In the genomic region with DNA sequence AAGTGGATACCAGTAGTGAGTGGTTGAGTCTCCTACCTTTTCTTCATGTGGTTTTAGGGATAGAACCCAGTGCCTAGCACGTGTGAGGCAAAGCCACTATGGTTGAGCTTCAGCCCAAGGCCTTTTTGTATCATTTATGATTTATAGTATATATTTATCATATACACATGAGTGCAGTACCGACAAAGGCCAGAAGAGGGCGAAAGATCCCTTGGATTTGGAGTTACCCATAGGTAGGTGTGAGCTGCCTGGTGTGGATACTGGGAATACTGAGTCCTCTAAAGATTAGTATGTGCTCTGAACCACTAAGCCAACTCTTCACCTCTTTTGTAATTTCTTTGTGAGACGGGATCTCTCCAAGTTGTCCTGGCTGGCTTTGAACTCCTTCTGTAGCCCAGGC, we compare ENCODE assay signal across 9 mouse cellular contexts.
A peak's percentile ranks its signal among the peaks of the same experiment; 100 is the strongest.
DNase-seq lines count a peak whose midpoint lies in the region; ATAC-seq and TF ChIP-seq lines count a peak whose summit lies in the region.
"Had no signal": no experiment of that assay in that cellular context is flagged by ENCODE, and none has a peak within 500 bp of the region (broad histone marks: within the 10 kb centered on the region; RNA-seq: fewer than 3 reads in every experiment).

No protein-coding gene starts in this region.

- 23% methylated on average over 4 of the region's 4 CpGs for WGBS in heart, adult 2 months
- WGBS in midbrain, embryonic 11.5 days = 31% methylated on average over 4 of the region's 4 CpGs
- 31% methylated on average over 4 of the region's 4 CpGs for WGBS in midbrain, embryonic 13.5 days
- WGBS in liver, postnatal 0 days (ENCODE audit: insufficient replicate concordance) = 22% methylated on average over 4 of the region's 4 CpGs

- no peaks in the 10 kb centered on the region for H3K79me2 ChIP-seq in heart, adult 2 months (replicated peaks; ENCODE audit: control insufficient read depth, insufficient read depth, low read length)

- intact Hi-C loops in heart, adult 2 months (cut with DNase I) = loop anchor here (2.0 kb wide), 1 partner anchor 27 kb away; no protein-coding TSS in a partner anchor

- no peak overlapping the region for H3K27ac ChIP-seq in heart, adult 2 months
- H3K27ac ChIP-seq in midbrain, embryonic 11.5 days (ENCODE audit: low read depth, low read length) = no peak overlapping the region
- H3K27ac ChIP-seq in midbrain, embryonic 13.5 days = no peak overlapping the region
- H3K27ac ChIP-seq in liver, postnatal 0 days (ENCODE audit: low read depth) = no peak overlapping the region
- H3K27ac ChIP-seq: neural tube, embryonic 13.5 days had no signal

- no peak for TF ChIP-seq POLR2A in heart, adult 2 months (IDR thresholded peaks at IDR 0.05; ENCODE audit: insufficient read depth, low read depth, low read length)

- TF ChIP-seq EP300 in heart, adult 2 months (IDR thresholded peaks at IDR 0.05; ENCODE audit: insufficient read depth, low read depth, low read length) = no peak
- TF ChIP-seq EP300 in liver, postnatal 0 days (IDR thresholded peaks at IDR 0.05; ENCODE audit: low read depth) = no peak

- no peaks in the 10 kb centered on the region for H3K9me3 ChIP-seq in midbrain, embryonic 11.5 days (ENCODE audit: control insufficient read depth, low read length)
- H3K9me3 ChIP-seq in midbrain, embryonic 13.5 days = no peaks in the 10 kb centered on the region; the same call in 1 of the 2 replicates
- H3K9me3 ChIP-seq in liver, postnatal 0 days (ENCODE audit: low read length) = no peaks in the 10 kb centered on the region

- no peak for ATAC-seq in midbrain, embryonic 11.5 days (ENCODE audit: low FRiP score)
- no peak for ATAC-seq in midbrain, embryonic 13.5 days
- ATAC-seq in liver, postnatal 0 days = no peak

- DNase-seq in heart, adult 2 months = peak in 1 of 2 experiments; percentile 25
- DNase-seq in heart, adult 11 months = no peak
- peak; percentile 90 for DNase-seq in midbrain, embryonic 11.5 days (ENCODE audit: low spot score, missing footprints)
- DNase-seq in c-Kit-positive CD71-positive TER-119-positive erythroid progenitor cells, embryonic 14.5 days (ENCODE audit: low spot score) = peak; percentile 5
- DNase-seq in liver, postnatal 0 days = peak; percentile 18
- no peak for DNase-seq in MN1 (ENCODE audit: low spot score)
- no peak for DNase-seq in gastrocnemius, adult 8-10 months (ENCODE audit: low spot score in 2 of 2)

- H3K9ac ChIP-seq in heart, adult 2 months (ENCODE audit: low read depth, low read length) = no peak overlapping the region
- no peak overlapping the region for H3K9ac ChIP-seq in midbrain, embryonic 11.5 days (ENCODE audit: low read length)
- no peak overlapping the region for H3K9ac ChIP-seq in midbrain, embryonic 13.5 days (replicated peaks)
- no peak overlapping the region for H3K9ac ChIP-seq in liver, postnatal 0 days (replicated peaks)
- H3K9ac ChIP-seq: neural tube, embryonic 13.5 days had no signal

- H3K36me3 ChIP-seq in heart, adult 2 months (ENCODE audit: control insufficient read depth, insufficient read depth, low read length) = no peaks in the 10 kb centered on the region
- no peaks in the 10 kb centered on the region for H3K36me3 ChIP-seq in midbrain, embryonic 11.5 days (ENCODE audit: control insufficient read depth, insufficient read depth, low read length)
- H3K36me3 ChIP-seq in midbrain, embryonic 13.5 days = no peaks in the 10 kb centered on the region
- no peaks in the 10 kb centered on the region for H3K36me3 ChIP-seq in liver, postnatal 0 days (replicated peaks; ENCODE audit: insufficient read depth, low read length)
- H3K36me3 ChIP-seq: neural tube, embryonic 13.5 days had no signal

- H3K4me1 ChIP-seq in heart, adult 2 months (ENCODE audit: control insufficient read depth, insufficient read depth, low read length) = no peaks in the 10 kb centered on the region
- no peaks in the 10 kb centered on the region for H3K4me1 ChIP-seq in midbrain, embryonic 11.5 days (ENCODE audit: control insufficient read depth, insufficient read depth, low read length)
- no peaks in the 10 kb centered on the region for H3K4me1 ChIP-seq in midbrain, embryonic 13.5 days (replicated peaks)
- no peaks in the 10 kb centered on the region for H3K4me1 ChIP-seq in liver, postnatal 0 days (ENCODE audit: insufficient read depth)
- H3K4me1 ChIP-seq: neural tube, embryonic 13.5 days had no signal

- no peaks in the 10 kb centered on the region for H3K27me3 ChIP-seq in heart, adult 2 months (ENCODE audit: control insufficient read depth, insufficient read depth, low read length)
- no peaks in the 10 kb centered on the region for H3K27me3 ChIP-seq in midbrain, embryonic 11.5 days (ENCODE audit: control insufficient read depth, insufficient read depth, low read length)
- no peaks in the 10 kb centered on the region for H3K27me3 ChIP-seq in midbrain, embryonic 13.5 days
- no peaks in the 10 kb centered on the region for H3K27me3 ChIP-seq in liver, postnatal 0 days (ENCODE audit: insufficient read depth, low read length)
- H3K27me3 ChIP-seq: neural tube, embryonic 13.5 days had no signal

- H3K4me2 ChIP-seq in midbrain, embryonic 11.5 days = no peak overlapping the region
- H3K4me2 ChIP-seq in midbrain, embryonic 13.5 days (replicated peaks) = no peak overlapping the region
- no peak overlapping the region for H3K4me2 ChIP-seq in liver, postnatal 0 days (ENCODE audit: low read depth, low read length)
- H3K4me2 ChIP-seq: neural tube, embryonic 13.5 days had no signal

- peak; percentile 70 for TF ChIP-seq CTCF in heart, adult 2 months (IDR thresholded peaks at IDR 0.05)
- TF ChIP-seq CTCF in liver, postnatal 0 days (IDR thresholded peaks at IDR 0.05; ENCODE audit: low read depth) = peak; percentile 52

- H3K4me3 ChIP-seq in heart, adult 2 months = no peak overlapping the region
- no peak overlapping the region for H3K4me3 ChIP-seq in midbrain, embryonic 11.5 days (ENCODE audit: low read depth, low read length)
- H3K4me3 ChIP-seq in midbrain, embryonic 13.5 days (replicated peaks) = no peak overlapping the region
- no peak overlapping the region for H3K4me3 ChIP-seq in liver, postnatal 0 days (ENCODE audit: low read depth, low read length)
- H3K4me3 ChIP-seq: neural tube, embryonic 13.5 days had no signal

Comparison
In these comparisons a context has a peak if more than half of its experiments do, and no peak if none do; other contexts are left out.
1. DNase-seq: peak in midbrain, embryonic 11.5 days (single experiment), c-Kit-positive CD71-positive TER-119-positive erythroid progenitor cells, embryonic 14.5 days (single experiment) and liver, postnatal 0 days (single experiment); none in heart, adult 11 months (single experiment), MN1 (single experiment) and gastrocnemius, adult 8-10 months (0 of 2).